Mouse (Mus musculus) erythroblast, adult 5-6 weeks (primary cell): ENCODE measurements around the gene Ttll1. TPM values are rescaled to one million over a fixed set of nuclear protein-coding genes. Genes with fewer than 3 reads are reported as not detected.
"Not testable (repeated sequence)": the region's sequence is repeated elsewhere in the genome, so short reads cannot be mapped to it uniquely, and the experiment has no call there.

Experiments
- ATAC-seq: replicated peaks from 2 replicates; pipeline ENCODE4 v1.8.0; 2016; ENCODE audit warnings: moderate number of reproducible peaks, mild to moderate bottlenecking, moderate TSS enrichment, inconsistent platforms; ENCODE audit not compliant: poor library complexity, low FRiP score, severe bottlenecking
- total RNA-seq, 2 experiments: library from RNA; stranded (forward) in 1 of 2; stranded (reverse) in 1 of 2; fragments of 150-400 nt in 1 of 2; fragments of 200-764, 138-1000 nt in 1 of 2; gene quantifications; 2 replicates each; pipeline versions ENCODE4 v1.2.3 to v1.2.4; 2015 to 2017; ENCODE audit warnings: low replicate concordance in 2 of 2

Ttll1 gene
- total RNA-seq, 2 experiments from 2014 or later = 8.3 to 8.5 TPM

- ATAC-seq = peak; percentile 60
These were observed 15.9 kb upstream of the Ttll1 start, which contains the start of gene Bik for GRCm38 (mm10) chr15:83526424-83527091. Gene Bik, plus strand, starts transcription at chr15:83526862.

GRCm38 (mm10) chr15:83524333-83524729 lies 13.6 kb upstream of the Ttll1 start:
- no peak for ATAC-seq

- no peak for ATAC-seq
These were observed 13.1 kb upstream of the Ttll1 start for GRCm38 (mm10) chr15:83523638-83524332.

GRCm38 (mm10) chr15:83523196-83523595 lies 12.5 kb upstream of the Ttll1 start:
- peak; percentile 47 for ATAC-seq

- no peak for ATAC-seq
These were observed 10.2 kb upstream of the Ttll1 start for GRCm38 (mm10) chr15:83520861-83521382.

GRCm38 (mm10) chr15:83518215-83519048 lies 7.7 kb upstream of the Ttll1 start:
- peak; percentile 84 for ATAC-seq

GRCm38 (mm10) chr15:83515018-83515417 lies 4.3 kb upstream of the Ttll1 start:
- ATAC-seq = no peak

GRCm38 (mm10) chr15:83512489-83513281 lies 2.0 kb upstream of the Ttll1 start:
- ATAC-seq = no peak

- no peak for ATAC-seq
These were observed 516 bp downstream of the Ttll1 start for GRCm38 (mm10) chr15:83509950-83510804.

- not testable (repeated sequence) for ATAC-seq
These were observed 9.2 kb downstream of the Ttll1 start for GRCm38 (mm10) chr15:83501483-83501882.

- ATAC-seq = peak; percentile 77
These were observed 10.3 kb downstream of the Ttll1 start for GRCm38 (mm10) chr15:83500352-83500751.

- ATAC-seq = no peak
These were observed 11.4 kb downstream of the Ttll1 start for GRCm38 (mm10) chr15:83499211-83499755.

GRCm38 (mm10) chr15:83497299-83497698 lies 13.4 kb downstream of the Ttll1 start:
- no peak for ATAC-seq

- ATAC-seq = no peak
These were observed 14.8 kb downstream of the Ttll1 start for GRCm38 (mm10) chr15:83495787-83496367.

- no peak for ATAC-seq
These were observed 15.5 kb downstream of the Ttll1 start for GRCm38 (mm10) chr15:83495195-83495594.

GRCm38 (mm10) chr15:83494572-83494920 lies 16.1 kb downstream of the Ttll1 start:
- no peak for ATAC-seq

- ATAC-seq = no peak
These were observed 16.7 kb downstream of the Ttll1 start for GRCm38 (mm10) chr15:83493856-83494571.
